In the genomic region with DNA sequence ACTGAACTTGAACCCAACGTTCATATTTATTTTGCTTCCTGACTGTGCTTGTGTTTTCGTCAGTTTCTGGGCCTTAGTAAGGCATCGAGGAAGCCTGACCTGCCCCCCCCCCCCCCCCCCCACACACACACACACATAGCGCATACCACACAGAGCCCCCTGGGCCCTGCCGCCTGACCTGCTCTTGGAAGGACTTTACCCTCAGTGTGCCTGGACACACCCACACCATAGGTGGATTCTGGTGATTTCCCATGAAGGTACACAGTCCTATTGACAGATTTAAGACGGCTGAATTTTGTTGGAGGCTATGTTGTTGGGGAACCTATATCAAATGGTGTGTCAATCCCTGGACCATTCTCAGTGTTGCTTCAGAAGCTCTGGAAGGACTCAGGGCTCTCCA, we compare ENCODE assay signal across 14 mouse cellular contexts.
DNase-seq lines count a peak whose midpoint lies in the region; ATAC-seq lines count a peak whose summit lies in the region.
"Had no signal": no experiment of that assay in that cellular context is flagged by ENCODE, and none has a peak within 500 bp of the region (broad histone marks: within the 10 kb centered on the region; RNA-seq: fewer than 3 reads in every experiment).

No protein-coding gene starts in this region.

- H3K4me2 ChIP-seq in hindbrain, embryonic 13.5 days = no peak overlapping the region
- no peak overlapping the region for H3K4me2 ChIP-seq in hindbrain, embryonic 11.5 days (replicated peaks; ENCODE audit: low read depth, low read length)
- no peak overlapping the region for H3K4me2 ChIP-seq in neural tube, embryonic 13.5 days
- H3K4me2 ChIP-seq in liver, embryonic 15.5 days = no peak overlapping the region

- H3K9me3 ChIP-seq in hindbrain, embryonic 13.5 days = no peaks in the 10 kb centered on the region
- H3K9me3 ChIP-seq in hindbrain, embryonic 11.5 days (ENCODE audit: control insufficient read depth, low read length) = no peaks in the 10 kb centered on the region
- H3K9me3 ChIP-seq in neural tube, embryonic 13.5 days = no peaks in the 10 kb centered on the region
- H3K9me3 ChIP-seq in liver, embryonic 15.5 days (replicated peaks) = no peaks in the 10 kb centered on the region

- WGBS in hindbrain, embryonic 13.5 days = 69% methylated on average over 6 of the region's 6 CpGs
- 88% methylated on average over 6 of the region's 6 CpGs for WGBS in hindbrain, embryonic 11.5 days
- WGBS in neural tube, embryonic 13.5 days = 75% methylated on average over 5 of the region's 6 CpGs
- 69% methylated on average over 6 of the region's 6 CpGs for WGBS in liver, embryonic 15.5 days (ENCODE audit: insufficient replicate concordance)

- H3K4me3 ChIP-seq in hindbrain, embryonic 13.5 days = no peak overlapping the region
- no peak overlapping the region for H3K4me3 ChIP-seq in hindbrain, embryonic 11.5 days (ENCODE audit: low read depth, low read length)
- H3K4me3 ChIP-seq in neural tube, embryonic 13.5 days = no peak overlapping the region
- no peak overlapping the region for H3K4me3 ChIP-seq in liver, embryonic 15.5 days (replicated peaks)
- H3K4me3 ChIP-seq: erythroblast, embryonic 14.5 days had no signal

- H3K4me1 ChIP-seq in hindbrain, embryonic 13.5 days (replicated peaks) = peaks cover 33% of the 10 kb centered on the region
- H3K4me1 ChIP-seq in hindbrain, embryonic 11.5 days (replicated peaks; ENCODE audit: control insufficient read depth, insufficient read depth, low read length) = peaks cover 3% of the 10 kb centered on the region; the same call in 1 of the 2 replicates
- H3K4me1 ChIP-seq in neural tube, embryonic 13.5 days (replicated peaks) = peaks cover 39% of the 10 kb centered on the region
- peaks cover 42% of the 10 kb centered on the region for H3K4me1 ChIP-seq in liver, embryonic 15.5 days (replicated peaks)

- no peak overlapping the region for H3K9ac ChIP-seq in hindbrain, embryonic 13.5 days
- no peak overlapping the region for H3K9ac ChIP-seq in hindbrain, embryonic 11.5 days (ENCODE audit: low read depth, low read length)
- H3K9ac ChIP-seq in neural tube, embryonic 13.5 days = no peak overlapping the region
- no peak overlapping the region for H3K9ac ChIP-seq in liver, embryonic 15.5 days

- no peaks in the 10 kb centered on the region for H3K36me3 ChIP-seq in hindbrain, embryonic 13.5 days
- no peaks in the 10 kb centered on the region for H3K36me3 ChIP-seq in hindbrain, embryonic 11.5 days (ENCODE audit: control insufficient read depth, insufficient read depth, low read length)
- H3K36me3 ChIP-seq in neural tube, embryonic 13.5 days = no peaks in the 10 kb centered on the region
- no peaks in the 10 kb centered on the region for H3K36me3 ChIP-seq in liver, embryonic 15.5 days (replicated peaks)

- no peak for DNase-seq in hindbrain, embryonic 11.5 days (ENCODE audit: low spot score)
- no peak for DNase-seq in neural tube, embryonic 10.5 days (ENCODE audit: extremely low spot score, low spot score)
- DNase-seq in yolk sac, embryonic 10.5 days (ENCODE audit: low spot score) = peak; percentile 48
- no peak for DNase-seq in gastrocnemius, postnatal 25 days
- no peak for DNase-seq in spleen, postnatal 14 days (ENCODE audit: low spot score in 2 of 2)
- DNase-seq: cerebellum, adult 18-20 months; embryo, embryonic 11 days; left cerebral cortex, postnatal 4 days; lung, postnatal 36 days had no signal

- H3K27me3 ChIP-seq in hindbrain, embryonic 13.5 days = no peaks in the 10 kb centered on the region
- no peaks in the 10 kb centered on the region for H3K27me3 ChIP-seq in hindbrain, embryonic 11.5 days (ENCODE audit: control insufficient read depth, insufficient read depth, low read length)
- H3K27me3 ChIP-seq in neural tube, embryonic 13.5 days = no peaks in the 10 kb centered on the region
- H3K27me3 ChIP-seq in liver, embryonic 15.5 days = no peaks in the 10 kb centered on the region

- no peak for ATAC-seq in hindbrain, embryonic 13.5 days (ENCODE audit: low FRiP score)
- no peak for ATAC-seq in hindbrain, embryonic 11.5 days (ENCODE audit: low FRiP score)
- ATAC-seq in neural tube, embryonic 13.5 days (ENCODE audit: low read depth) = 0 out of 2 replicates have a peak, but pooled peaks have one; percentile 9
- peak; percentile 27; the same call in 1 of the 2 replicates for ATAC-seq in liver, embryonic 15.5 days (ENCODE audit: insufficient read depth)
- ATAC-seq: inflammation-experienced regulatory T-cells, adult 6 months had no signal

- H3K27ac ChIP-seq in hindbrain, embryonic 13.5 days = peak overlapping the region; percentile 71
- H3K27ac ChIP-seq in hindbrain, embryonic 11.5 days (ENCODE audit: low read depth, low read length) = no peak overlapping the region
- H3K27ac ChIP-seq in neural tube, embryonic 13.5 days (replicated peaks) = peak overlapping the region; percentile 77
- no peak overlapping the region for H3K27ac ChIP-seq in liver, embryonic 15.5 days (replicated peaks)

Comparison
In these comparisons a context has a peak if more than half of its experiments do, and no peak if none do; other contexts are left out.
1. H3K27ac ChIP-seq: peak in hindbrain, embryonic 13.5 days (single experiment) and neural tube, embryonic 13.5 days (single experiment); none in hindbrain, embryonic 11.5 days (single experiment) and liver, embryonic 15.5 days (single experiment).
2. ATAC-seq: peak in neural tube, embryonic 13.5 days (single experiment) and liver, embryonic 15.5 days (single experiment); none in hindbrain, embryonic 13.5 days (single experiment) and hindbrain, embryonic 11.5 days (single experiment).